Mouse (Mus musculus) forebrain, embryonic 11.5 days (tissue): Measurements from ENCODE around the gene Fam198a. TPM values are rescaled to one million over a fixed set of nuclear protein-coding genes. Genes with fewer than 3 reads are reported as not detected.
A peak's percentile ranks its signal among the peaks of the same experiment; 100 is the strongest.

ENCODE experiments used
- ATAC-seq: fragments of 200-750 bp; cut with Nextera tagmentation; replicated peaks from 2 replicates; pipeline ENCODE4 v1.8.0; 2017; ENCODE audit warnings: moderate TSS enrichment; ENCODE audit not compliant: low FRiP score
- DNase-seq: peaks from one replicate; pipeline ENCODE4 v3.0.0-alpha.2; 2017; ENCODE audit warnings: low spot score
- H3K27ac ChIP-seq: fragments of 300-500 bp; sonication (generic); 2 replicates; pipeline ENCODE4 v1.5.1; 2014; ENCODE audit warnings: low read depth, low read length
- H3K27me3 ChIP-seq: fragments of 300-500 bp; sonication (generic); 2 replicates; pipeline ENCODE4 v1.6.1; 2014; ENCODE audit warnings: mild to moderate bottlenecking, low read length, mixed read lengths; ENCODE audit not compliant: control insufficient read depth, insufficient read depth
- H3K36me3 ChIP-seq: fragments of 300-500 bp; sonication (generic); 2 replicates; pipeline ENCODE4 v1.6.1; 2014; ENCODE audit warnings: mild to moderate bottlenecking, low read length, moderate library complexity, mixed read lengths; ENCODE audit not compliant: control insufficient read depth, insufficient read depth
- H3K4me1 ChIP-seq: fragments of 300-500 bp; sonication (generic); replicated peaks from 2 replicates; pipeline ENCODE4 v1.6.1; 2014; ENCODE audit warnings: low read length, mixed read lengths; ENCODE audit not compliant: control insufficient read depth, insufficient read depth
- H3K4me2 ChIP-seq: fragments of 300-500 bp; sonication (generic); 2 replicates; pipeline ENCODE4 v1.6.1; 2014; ENCODE audit warnings: low read depth, mild to moderate bottlenecking, low read length, moderate library complexity, mixed read lengths; ENCODE audit not compliant: severe bottlenecking
- H3K4me3 ChIP-seq: fragments of 300-500 bp; sonication (generic); 2 replicates; pipeline ENCODE4 v1.5.1; 2014; ENCODE audit warnings: low read depth, low read length
- H3K9ac ChIP-seq: fragments of 300-500 bp; sonication (generic); 2 replicates; pipeline ENCODE4 v1.6.1; 2014; ENCODE audit warnings: low read length
- H3K9me3 ChIP-seq: fragments of 300-500 bp; sonication (generic); 2 replicates; pipeline ENCODE4 v1.6.1; 2016; ENCODE audit warnings: low read length, mixed read lengths; ENCODE audit not compliant: control insufficient read depth
- WGBS: fragments of 180-500 bp; shearing (Covaris S2); extraction: QIAGEN DNeasy Blood & Tissue Kit; methylation state at CpG from one replicate; pipeline ENCODE4 v1.1.7; 2014; 5-methylcytosine and 5-hydroxymethylcytosine counted together
- polyA plus RNA-seq: library from polyadenylated mRNA; unstranded; fragments of >200 nt; fragmentation: Nextera tagmentation; extraction: Ambion mirVana; gene quantifications from 2 replicates; pipeline ENCODE4 v1.2.1, GENCODE M21; 2014

Fam198a gene
- polyA plus RNA-seq, 1 experiment from 2014 or later, result 0.40 TPM

DNA sequence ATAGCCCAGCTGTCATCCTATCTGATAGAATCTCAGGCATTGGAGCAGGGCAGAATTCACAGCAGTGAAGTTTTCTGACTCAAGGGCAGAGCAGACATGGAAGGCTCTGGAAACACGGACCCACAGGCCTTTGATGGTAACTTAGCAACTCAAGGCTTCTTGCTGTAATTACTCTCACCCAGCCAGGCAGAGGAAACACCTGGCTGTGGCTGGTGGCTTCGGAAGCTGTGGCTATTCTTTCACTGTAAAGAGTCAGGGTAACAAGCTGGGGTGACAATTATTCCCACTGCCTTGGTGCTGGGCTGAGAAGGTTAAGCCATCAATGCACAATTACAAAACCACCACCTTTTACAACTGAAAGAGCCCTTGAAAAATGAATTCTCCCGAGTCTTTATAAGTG, 42.3 kb downstream of the Fam198a start:
- ATAC-seq (no peak), DNase-seq (no peak)
- 77% methylated on average over 3 of the region's 3 CpGs for WGBS
- Histone ChIP-seq H3K27me3 (no peaks in the 10 kb centered on the region), H3K9me3 (no peaks in the 10 kb centered on the region), H3K4me1 (peaks cover 6% of the 10 kb centered on the region), H3K9ac (no peak overlapping the region), H3K36me3 (no peaks in the 10 kb centered on the region), H3K27ac (no peak overlapping the region), H3K4me3 (no peak overlapping the region), H3K4me2 (no peak overlapping the region)

DNA sequence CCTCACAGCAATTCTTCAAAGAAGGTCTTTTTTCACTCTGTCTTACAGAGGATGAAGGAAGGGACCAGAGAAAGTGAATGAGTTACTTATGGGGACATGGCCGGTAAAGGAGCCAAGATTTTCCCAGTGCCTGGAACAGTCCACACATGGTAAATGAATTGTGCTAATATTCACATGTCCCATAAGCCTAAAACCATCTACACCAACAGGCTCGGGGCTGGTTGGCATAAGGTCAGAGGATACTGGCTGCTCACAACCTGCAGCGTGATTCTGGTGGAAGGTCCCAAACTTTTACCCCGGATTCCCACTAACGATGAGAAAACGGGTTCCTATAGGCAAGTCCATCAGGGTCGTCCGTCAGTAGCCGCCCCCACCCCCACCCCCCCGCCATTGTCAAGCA, 44.3 kb downstream of the Fam198a start:
- 16% methylated on average over 10 of the region's 10 CpGs for WGBS
- Histone ChIP-seq H3K27ac (no peak overlapping the region), H3K36me3 (no peaks in the 10 kb centered on the region)

DNA sequence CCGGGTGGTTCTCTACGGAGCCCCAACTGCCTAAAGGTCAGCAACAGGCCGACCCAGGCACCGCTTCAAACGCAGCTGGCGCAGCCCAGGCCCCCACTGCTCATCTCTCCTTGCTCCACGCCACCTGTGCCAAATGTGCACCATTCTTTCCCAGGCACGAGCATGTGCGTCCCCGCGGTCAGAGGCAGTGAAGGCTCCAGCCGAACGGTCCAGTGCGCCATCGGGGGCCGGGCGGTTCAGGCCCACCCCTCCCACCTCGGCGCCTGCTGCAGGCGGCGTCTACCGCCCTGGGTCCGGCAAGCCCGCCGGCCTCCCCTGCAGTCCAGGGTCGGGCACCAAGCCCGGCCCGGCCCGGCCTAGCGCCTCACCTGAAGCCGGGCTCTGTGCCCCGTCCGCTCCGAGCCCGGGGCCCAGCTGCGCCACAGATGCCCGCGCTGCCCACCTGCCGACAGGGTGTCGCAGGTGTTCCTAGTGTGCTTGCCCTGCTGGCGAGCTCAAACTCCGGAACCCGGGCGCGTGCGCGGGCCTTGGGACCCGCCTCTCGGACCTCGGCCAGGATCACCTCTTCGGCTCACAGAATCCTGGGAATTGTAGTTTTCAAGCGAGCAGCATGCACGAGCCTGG, 44.8 kb downstream of the Fam198a start:
- peak overlapping the region; percentile 94 for H3K4me2 ChIP-seq
- peak overlapping the region; percentile 88 for H3K4me3 ChIP-seq
- H3K36me3 ChIP-seq, result no peaks in the 10 kb centered on the region
- ATAC-seq (peak; percentile 88), DNase-seq (peak; percentile 87)
- no peak overlapping the region for H3K27ac ChIP-seq
- WGBS, result under 1% methylated on average over 52 of the region's 53 CpGs
- H3K9ac ChIP-seq, result peak overlapping the region; percentile 83
- H3K4me1 ChIP-seq, result peaks cover 2% of the 10 kb centered on the region; the same call in 1 of the 2 replicates
- H3K27me3 ChIP-seq, result no peaks in the 10 kb centered on the region
- no peaks in the 10 kb centered on the region for H3K9me3 ChIP-seq

More for the DNA sequence above, 44.3 kb downstream of the Fam198a start:
- peak overlapping the region; percentile 83 for H3K9ac ChIP-seq
- peak overlapping the region; percentile 94 for H3K4me2 ChIP-seq
- H3K27me3 ChIP-seq, result no peaks in the 10 kb centered on the region
- H3K4me3 ChIP-seq, result peak overlapping the region; percentile 88
- peaks cover 2% of the 10 kb centered on the region; the same call in 1 of the 2 replicates for H3K4me1 ChIP-seq
- H3K9me3 ChIP-seq, result no peaks in the 10 kb centered on the region
- DNase-seq (no peak), ATAC-seq (no peak)

DNA sequence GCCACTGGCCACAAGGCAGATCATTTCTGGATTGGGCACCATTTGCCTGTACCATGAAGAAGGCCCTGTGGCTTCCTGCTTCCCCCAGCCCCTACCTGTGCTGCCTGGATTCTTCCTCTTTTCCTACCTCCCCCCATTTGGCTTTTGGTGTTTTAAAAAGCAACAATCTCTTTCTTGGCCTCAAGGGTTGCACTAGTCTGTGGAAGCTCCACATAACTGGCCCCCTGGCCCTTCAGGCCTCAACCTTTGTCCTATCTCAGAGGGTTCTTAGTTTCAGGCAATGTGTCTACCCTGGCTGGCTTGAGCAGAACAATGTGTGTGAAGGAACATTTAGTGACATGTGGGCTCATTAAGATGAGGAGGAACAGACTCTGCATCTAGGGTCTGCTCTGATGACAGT, 46.2 kb downstream of the Fam198a start, which contains the start of gene Pomgnt2:
Pomgnt2 (minus strand) TSS at position 101 of the 400 bp plus-strand sequence.
- Histone ChIP-seq H3K27me3 (no peaks in the 10 kb centered on the region), H3K36me3 (no peaks in the 10 kb centered on the region), H3K9ac (no peak within 1 kb of the TSS), H3K27ac (no peak within 1 kb of the TSS), H3K4me1 (peaks cover 2% of the 10 kb centered on the region; the same call in 1 of the 2 replicates), H3K9me3 (no peaks in the 10 kb centered on the region), H3K4me3 (peak within 1 kb of the TSS; percentile 88), H3K4me2 (peak within 1 kb of the TSS; percentile 94; the same call in 1 of the 2 replicates)
- no peak for DNase-seq
- no peak for ATAC-seq

DNA sequence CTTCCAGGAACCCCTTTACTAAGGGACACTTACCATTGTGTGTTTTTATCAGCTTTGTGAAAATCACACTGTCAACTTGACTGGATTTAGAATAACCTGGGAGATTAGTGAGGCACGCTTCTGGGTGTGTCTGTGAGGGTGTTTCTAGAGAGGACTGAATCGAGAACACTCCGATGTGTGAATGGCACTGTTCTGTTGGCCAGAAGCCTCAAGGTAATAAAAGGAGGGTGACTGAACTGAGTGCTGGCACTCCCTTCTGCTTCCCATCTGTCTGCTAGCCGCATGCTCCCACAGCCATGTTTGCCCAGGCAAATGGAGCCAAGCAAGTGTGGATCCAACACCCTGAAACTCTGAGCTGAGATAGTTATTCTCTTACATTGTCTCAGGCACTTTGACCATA, 47.2 kb downstream of the Fam198a start:
- no peak overlapping the region for H3K27ac ChIP-seq
- no peaks in the 10 kb centered on the region for H3K36me3 ChIP-seq
- no peaks in the 10 kb centered on the region for H3K27me3 ChIP-seq
- no peak overlapping the region for H3K9ac ChIP-seq
- H3K9me3 ChIP-seq, result no peaks in the 10 kb centered on the region
- H3K4me3 ChIP-seq, result no peak overlapping the region
- no peak overlapping the region for H3K4me2 ChIP-seq
- 86% methylated on average over 4 of the region's 4 CpGs for WGBS
- H3K4me1 ChIP-seq, result peaks cover 2% of the 10 kb centered on the region; the same call in 1 of the 2 replicates
- ATAC-seq, result no peak
- DNase-seq, result no peak

DNA sequence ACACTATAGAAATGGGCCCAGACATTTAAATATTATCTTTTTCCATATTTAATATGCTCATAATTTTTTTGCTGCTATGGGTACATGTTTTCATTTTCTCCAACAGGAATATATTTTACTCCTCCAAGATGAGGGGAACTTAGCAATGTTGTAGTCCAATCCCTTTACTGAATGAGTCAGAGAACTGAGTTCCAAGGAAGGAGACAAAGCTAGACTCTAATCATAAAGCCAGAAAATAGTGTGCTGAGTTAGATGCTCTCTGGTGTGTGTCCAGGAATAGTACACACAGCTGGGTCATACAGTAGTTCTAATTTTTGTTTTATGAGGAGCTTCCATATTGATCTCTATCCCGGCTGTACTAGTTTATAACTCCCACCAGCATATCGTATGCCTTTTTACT, 55.4 kb downstream of the Fam198a start:
- no peak overlapping the region for H3K4me3 ChIP-seq
- no peak overlapping the region for H3K4me2 ChIP-seq
- ATAC-seq (no peak), DNase-seq (no peak)
- H3K36me3 ChIP-seq, result no peaks in the 10 kb centered on the region
- no peaks in the 10 kb centered on the region for H3K9me3 ChIP-seq
- no peaks in the 10 kb centered on the region for H3K27me3 ChIP-seq
- no peak overlapping the region for H3K27ac ChIP-seq
- WGBS, result 87% methylated on average over 2 of the region's 2 CpGs
- no peaks in the 10 kb centered on the region for H3K4me1 ChIP-seq
- H3K9ac ChIP-seq, result no peak overlapping the region

DNA sequence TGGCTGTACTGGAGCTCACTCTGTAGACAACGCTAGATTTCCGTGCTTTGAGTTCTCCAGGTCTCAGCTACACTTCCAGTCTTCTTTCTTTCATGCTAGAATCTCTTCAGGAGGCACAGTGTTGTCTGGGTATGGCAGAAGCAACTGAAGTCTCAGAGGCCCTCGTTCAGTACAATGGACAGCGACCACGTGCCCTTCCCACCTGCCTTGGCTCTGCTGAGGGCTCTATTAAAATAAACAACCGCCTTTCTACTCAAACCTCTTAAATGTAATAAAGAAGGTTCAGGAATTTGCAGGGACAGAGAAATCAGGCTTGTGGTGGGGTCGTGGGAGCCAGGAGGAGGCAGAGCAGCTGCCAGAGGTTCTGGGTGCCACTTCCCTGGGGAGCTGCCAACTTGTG, 55.8 kb downstream of the Fam198a start:
- no peak for ATAC-seq
- no peaks in the 10 kb centered on the region for H3K27me3 ChIP-seq

DNA sequence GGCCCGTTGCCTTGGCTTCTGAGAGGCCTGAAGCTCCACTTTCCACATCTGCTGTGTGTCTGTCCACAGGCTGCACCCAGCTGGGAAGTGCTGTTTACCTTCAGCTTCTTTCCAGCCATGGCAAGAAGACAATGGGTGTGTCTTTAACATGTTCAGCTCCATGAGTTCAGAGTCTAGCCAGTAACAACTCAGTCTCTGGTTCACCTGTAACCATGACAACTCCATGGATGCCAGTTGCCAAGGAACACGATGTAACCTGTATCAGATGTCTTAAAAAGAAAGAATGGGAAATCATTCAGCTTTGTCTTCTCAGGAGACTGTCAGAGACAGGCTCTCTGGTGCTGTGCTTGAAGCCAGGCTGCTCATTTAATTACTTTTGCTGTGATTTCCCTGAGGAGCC, 58.1 kb downstream of the Fam198a start:
- H3K9ac ChIP-seq, result no peak overlapping the region
- H3K9me3 ChIP-seq, result no peaks in the 10 kb centered on the region
- no peaks in the 10 kb centered on the region for H3K27me3 ChIP-seq
- WGBS, result 54% methylated on average over 2 of the region's 2 CpGs
- no peaks in the 10 kb centered on the region for H3K36me3 ChIP-seq
- no peak for DNase-seq
- H3K27ac ChIP-seq, result no peak overlapping the region
- no peaks in the 10 kb centered on the region for H3K4me1 ChIP-seq
- H3K4me3 ChIP-seq, result no peak overlapping the region
- no peak overlapping the region for H3K4me2 ChIP-seq
- ATAC-seq, result no peak

More for the DNA sequence above, 55.8 kb downstream of the Fam198a start:
- no peaks in the 10 kb centered on the region for H3K36me3 ChIP-seq
- peak; percentile 65 for DNase-seq
- H3K27ac ChIP-seq, result no peak overlapping the region
- no peak overlapping the region for H3K9ac ChIP-seq
- WGBS, result 12% methylated on average over 7 of the region's 7 CpGs
- no peak overlapping the region for H3K4me3 ChIP-seq
- H3K9me3 ChIP-seq, result no peaks in the 10 kb centered on the region
- H3K4me1 ChIP-seq, result no peaks in the 10 kb centered on the region
- H3K4me2 ChIP-seq, result no peak overlapping the region

DNA sequence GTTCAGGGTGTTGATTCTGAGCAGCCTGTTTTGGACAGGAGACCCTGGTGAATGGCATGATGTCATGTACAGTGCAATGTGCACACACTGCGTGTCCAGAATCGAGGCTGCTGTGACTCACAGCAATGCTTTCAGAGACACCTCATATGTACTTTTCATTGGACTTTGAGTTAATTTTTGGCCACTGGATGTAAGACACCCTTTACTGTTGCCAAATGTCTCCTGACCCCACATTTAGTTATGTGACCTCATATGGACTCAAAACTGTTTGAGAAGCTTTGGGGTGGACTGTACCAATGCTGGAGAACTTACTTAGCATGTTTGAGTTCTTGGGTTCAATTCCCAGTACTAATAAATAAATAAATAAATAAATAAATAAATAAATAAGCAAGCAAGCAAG, 60.0 kb downstream of the Fam198a start:
- ATAC-seq (no peak), DNase-seq (no peak)
- H3K9me3 ChIP-seq, result no peaks in the 10 kb centered on the region
- WGBS, result 94% methylated on average over 2 of the region's 2 CpGs
- no peaks in the 10 kb centered on the region for H3K36me3 ChIP-seq
- H3K4me2 ChIP-seq, result no peak overlapping the region
- no peak overlapping the region for H3K4me3 ChIP-seq
- no peaks in the 10 kb centered on the region for H3K27me3 ChIP-seq
- H3K27ac ChIP-seq, result no peak overlapping the region
- no peaks in the 10 kb centered on the region for H3K4me1 ChIP-seq
- no peak overlapping the region for H3K9ac ChIP-seq
